Mouse (Mus musculus): ENCODE results near the gene C77080. TPM values are rescaled to one million over a fixed set of nuclear protein-coding genes. Genes with fewer than 3 reads are reported as not detected.

C77080 gene
- total RNA-seq, 2 experiments from 2014 or later = 18.1 to 22.1 TPM

Small RNAs within 50 kb of the gene (microRNA-seq; reads per million reads assigned to microRNA genes)
- gene Gm22994 (ENCODE audit: borderline number of aligned reads in 2 of 2) = 0 reads per million in 2 experiments

Other genes with a start within 250 kb of the C77080 start
- 10 to 100 TPM; 28.6 to 41.3 TPM for gene Rnf19b, start 203.1 kb downstream of the C77080 start, total RNA-seq (2021)
- not detected for gene Tmem54, start 155.9 kb downstream of the C77080 start, total RNA-seq (2021)
- gene Hpca, start 139.4 kb downstream of the C77080 start, total RNA-seq (2021) = 1 to 10 TPM; 2.1 to 3.1 TPM
- gene Fndc5, start 124.4 kb downstream of the C77080 start, total RNA-seq (2021) = 1 to 10 TPM; 2.1 to 6.3 TPM
- 10 to 100 TPM; 17.6 to 19.9 TPM for gene S100pbp, start 71.7 kb downstream of the C77080 start, total RNA-seq (2021)
- 10 to 100 TPM; 77.3 to 77.4 TPM for gene Yars, start 71.6 kb downstream of the C77080 start, total RNA-seq (2021)
- gene Sync, start 26.2 kb upstream of the C77080 start, total RNA-seq (2021) = 1 to 10 TPM in 1 of 2 experiments, under 1 TPM in 1; 0.76 to 1.5 TPM
- gene Rbbp4, start 74.0 kb upstream of the C77080 start, total RNA-seq (2021) = 100 to 1,000 TPM; 128 to 132 TPM
- gene Zbtb8os, start 74.3 kb upstream of the C77080 start, total RNA-seq (2021) = 10 to 100 TPM; 49.4 to 52.4 TPM
- gene Zbtb8a, start 116.7 kb upstream of the C77080 start, total RNA-seq (2021) = 1 to 10 TPM; 2.7 to 3.7 TPM
- gene Zbtb8b, start 179.4 kb upstream of the C77080 start, total RNA-seq (2021) = under 1 TPM; 0.13 to 0.45 TPM
- 10 to 100 TPM; 56.8 to 71.5 TPM for gene Bsdc1, start 200.2 kb upstream of the C77080 start, total RNA-seq (2021)
- not detected for gene Tssk3, start 229.6 kb upstream of the C77080 start, total RNA-seq (2021)
- gene Fam229a, start 229.8 kb upstream of the C77080 start, total RNA-seq (2021) = not detected

All from adrenal gland, adult 18-20 months (tissue).